Mouse (Mus musculus) forebrain, embryonic 10.5 days (tissue): ENCODE results near the gene Gucd1. TPM values are rescaled to one million over a fixed set of nuclear protein-coding genes. Genes with fewer than 3 reads are reported as not detected.

Experiments
- DNase-seq: peaks from one replicate; pipeline ENCODE4 v3.0.0-alpha.2; 2017; ENCODE audit warnings: low spot score; ENCODE audit errors: extremely low spot score
- H3K27ac ChIP-seq: fragments of 300-500 bp; sonication (generic); 2 replicates; pipeline ENCODE4 v1.5.1; 2016; ENCODE audit warnings: mild to moderate bottlenecking
- H3K27me3 ChIP-seq: fragments of 300-500 bp; sonication (generic); 2 replicates; pipeline ENCODE4 v1.6.1; 2016; ENCODE audit warnings: mild to moderate bottlenecking; ENCODE audit not compliant: poor library complexity, severe bottlenecking
- H3K36me3 ChIP-seq: fragments of 300-500 bp; sonication (generic); replicated peaks from 2 replicates; pipeline ENCODE4 v1.6.1; 2016; ENCODE audit warnings: mild to moderate bottlenecking, moderate library complexity
- H3K4me1 ChIP-seq: fragments of 300-500 bp; sonication (generic); 2 replicates; pipeline ENCODE4 v1.6.1; 2016
- H3K4me3 ChIP-seq: fragments of 300-500 bp; sonication (generic); 2 replicates; pipeline ENCODE4 v1.5.1; 2016; ENCODE audit warnings: mild to moderate bottlenecking, moderate library complexity
- H3K9me3 ChIP-seq: fragments of 300-500 bp; sonication (generic); 2 replicates; pipeline ENCODE4 v1.6.1; 2016; ENCODE audit warnings: mild to moderate bottlenecking, moderate library complexity
- WGBS: fragments of 180-500 bp; shearing (Covaris S2); methylation state at CpG from one replicate; pipeline ENCODE4 v1.1.7; 2016; 5-methylcytosine and 5-hydroxymethylcytosine counted together
- polyA plus RNA-seq: library from polyadenylated mRNA; unstranded; fragments of >200 nt; fragmentation: Nextera tagmentation; extraction: Ambion mirVana; gene quantifications from 2 replicates; pipeline ENCODE4 v1.2.1, GENCODE M21; 2016

The Gucd1 gene
- polyA plus RNA-seq, 1 experiment from 2014 or later = 28.6 TPM

GRCm38 (mm10) chr10:75327081-75327480 lies 190.7 kb downstream of the Gucd1 start:
- Histone ChIP-seq H3K4me3 (no peak overlapping the region), H3K9me3 (no peaks in the 10 kb centered on the region), H3K36me3 (no peaks in the 10 kb centered on the region), H3K4me1 (peaks cover 19% of the 10 kb centered on the region), H3K27ac (no peak overlapping the region), H3K27me3 (no peaks in the 10 kb centered on the region)
- no peak for DNase-seq
- WGBS = 85% methylated on average over 11 of the region's 11 CpGs

GRCm38 (mm10) chr10:75326553-75326952 lies 191.2 kb downstream of the Gucd1 start:
- Histone ChIP-seq H3K4me1 (peaks cover 19% of the 10 kb centered on the region), H3K27ac (no peak overlapping the region), H3K4me3 (no peak overlapping the region), H3K27me3 (no peaks in the 10 kb centered on the region), H3K36me3 (no peaks in the 10 kb centered on the region), H3K9me3 (no peaks in the 10 kb centered on the region)
- WGBS = 93% methylated on average over 3 of the region's 3 CpGs
- no peak for DNase-seq

- Histone ChIP-seq H3K27me3 (no peaks in the 10 kb centered on the region), H3K4me1 (peaks cover 19% of the 10 kb centered on the region), H3K36me3 (no peaks in the 10 kb centered on the region), H3K4me3 (no peak overlapping the region), H3K9me3 (no peaks in the 10 kb centered on the region), H3K27ac (no peak overlapping the region)
- DNase-seq = no peak
- 94% methylated on average over 23 of the region's 23 CpGs for WGBS
Observed at GRCm38 (mm10) chr10:75325821-75326220, 192.0 kb downstream of the Gucd1 start.

- Histone ChIP-seq H3K27me3 (peaks cover 9% of the 10 kb centered on the region), H3K27ac (no peak overlapping the region), H3K4me3 (no peak overlapping the region), H3K4me1 (peaks cover 19% of the 10 kb centered on the region), H3K9me3 (no peaks in the 10 kb centered on the region), H3K36me3 (no peaks in the 10 kb centered on the region)
- DNase-seq = no peak
- 80% methylated on average over 10 of the region's 10 CpGs for WGBS
Observed at GRCm38 (mm10) chr10:75324391-75324790, 193.4 kb downstream of the Gucd1 start.

- Histone ChIP-seq H3K9me3 (no peaks in the 10 kb centered on the region), H3K27ac (no peak overlapping the region), H3K36me3 (no peaks in the 10 kb centered on the region), H3K4me3 (no peak overlapping the region), H3K4me1 (peaks cover 19% of the 10 kb centered on the region), H3K27me3 (peaks cover 13% of the 10 kb centered on the region)
- DNase-seq = no peak
- WGBS = 87% methylated on average over 8 of the region's 8 CpGs
Observed at GRCm38 (mm10) chr10:75323986-75324385, 193.8 kb downstream of the Gucd1 start.

- Histone ChIP-seq H3K27me3 (peaks cover 23% of the 10 kb centered on the region), H3K36me3 (no peaks in the 10 kb centered on the region), H3K9me3 (no peaks in the 10 kb centered on the region), H3K4me1 (peaks cover 12% of the 10 kb centered on the region), H3K4me3 (no peak overlapping the region), H3K27ac (peak overlapping the region; percentile 48; the same call in 1 of the 2 replicates)
- DNase-seq = no peak
- 62% methylated on average over 6 of the region's 6 CpGs for WGBS
Observed at GRCm38 (mm10) chr10:75322966-75323365, 194.8 kb downstream of the Gucd1 start.

- DNase-seq = no peak
- 65% methylated on average over 4 of the region's 4 CpGs for WGBS
- H3K27me3 ChIP-seq = peaks cover 50% of the 10 kb centered on the region
- H3K4me3 ChIP-seq = no peak overlapping the region
- no peaks in the 10 kb centered on the region for H3K36me3 ChIP-seq
- no peak overlapping the region for H3K27ac ChIP-seq
- peaks cover 22% of the 10 kb centered on the region for H3K4me1 ChIP-seq
- H3K9me3 ChIP-seq = no peaks in the 10 kb centered on the region
Observed at GRCm38 (mm10) chr10:75320321-75320720, 197.5 kb downstream of the Gucd1 start.

- Histone ChIP-seq H3K36me3 (peaks cover 2% of the 10 kb centered on the region; the same call in 1 of the 2 replicates), H3K27ac (no peak overlapping the region), H3K9me3 (no peaks in the 10 kb centered on the region), H3K4me3 (peak overlapping the region; percentile 53), H3K4me1 (peaks cover 28% of the 10 kb centered on the region), H3K27me3 (peaks cover 50% of the 10 kb centered on the region)
- 79% methylated on average over 6 of the region's 6 CpGs for whole genome bisulfite sequencing
- no peak for DNase-seq
Observed at GRCm38 (mm10) chr10:75318206-75318605, 199.6 kb downstream of the Gucd1 start.

- H3K27me3 ChIP-seq = peaks cover 50% of the 10 kb centered on the region
Observed at GRCm38 (mm10) chr10:75316908-75317761, 200.6 kb downstream of the Gucd1 start.

GRCm38 (mm10) chr10:75316872-75316907 lies 201.1 kb downstream of the Gucd1 start, which contains the start of gene Adora2a:
Adora2a (plus strand) TSS chr10:75316877.
- DNase-seq = no peak
- H3K4me3 ChIP-seq = peak within 1 kb of the TSS; percentile 53
- 2% methylated on average over 4 of the region's 4 CpGs for WGBS
- H3K27me3 ChIP-seq = peaks cover 50% of the 10 kb centered on the region
- peak within 1 kb of the TSS; percentile 80 for H3K27ac ChIP-seq
- H3K9me3 ChIP-seq = no peaks in the 10 kb centered on the region
- peaks cover 23% of the 10 kb centered on the region for H3K4me1 ChIP-seq
- H3K36me3 ChIP-seq = peaks cover 13% of the 10 kb centered on the region

More at GRCm38 (mm10) chr10:75316908-75317761, 200.6 kb downstream of the Gucd1 start:
- Histone ChIP-seq H3K4me1 (peaks cover 23% of the 10 kb centered on the region), H3K27ac (peak overlapping the region; percentile 80), H3K9me3 (no peaks in the 10 kb centered on the region), H3K4me3 (peak overlapping the region; percentile 53), H3K36me3 (peaks cover 9% of the 10 kb centered on the region; the same call in 1 of the 2 replicates)
- DNase-seq = peak; percentile 68
- WGBS = 1% methylated on average over 81 of the region's 81 CpGs

GRCm38 (mm10) chr10:75316472-75316871 lies 201.3 kb downstream of the Gucd1 start:
- H3K27me3 ChIP-seq = peaks cover 50% of the 10 kb centered on the region
- peaks cover 15% of the 10 kb centered on the region for H3K36me3 ChIP-seq
- WGBS = 8% methylated on average over 9 of the region's 9 CpGs
- no peaks in the 10 kb centered on the region for H3K9me3 ChIP-seq
- H3K4me3 ChIP-seq = peak overlapping the region; percentile 53
- no peak for DNase-seq
- peak overlapping the region; percentile 80 for H3K27ac ChIP-seq
- peaks cover 23% of the 10 kb centered on the region for H3K4me1 ChIP-seq

GRCm38 (mm10) chr10:75315756-75316155 lies 202.0 kb downstream of the Gucd1 start:
- DNase-seq = no peak
- no peak overlapping the region for H3K27ac ChIP-seq
- H3K36me3 ChIP-seq = peaks cover 22% of the 10 kb centered on the region
- 83% methylated on average over 8 of the region's 8 CpGs for WGBS
- no peaks in the 10 kb centered on the region for H3K9me3 ChIP-seq
- no peak overlapping the region for H3K4me3 ChIP-seq
- peaks cover 23% of the 10 kb centered on the region for H3K4me1 ChIP-seq
- peaks cover 50% of the 10 kb centered on the region for H3K27me3 ChIP-seq

- H3K27me3 ChIP-seq = peaks cover 41% of the 10 kb centered on the region
Observed at GRCm38 (mm10) chr10:75314190-75314980, 203.4 kb downstream of the Gucd1 start.

More at GRCm38 (mm10) chr10:75314190-75314980, 203.4 kb downstream of the Gucd1 start:
- Histone ChIP-seq H3K4me3 (no peak overlapping the region), H3K4me1 (peaks cover 23% of the 10 kb centered on the region), H3K27ac (0 out of 2 replicates have a peak overlapping the region, but pooled peaks have one; percentile 30), H3K36me3 (peaks cover 36% of the 10 kb centered on the region), H3K9me3 (no peaks in the 10 kb centered on the region)
- 80% methylated on average over 6 of the region's 6 CpGs for WGBS
- DNase-seq = no peak
